Mouse (Mus musculus) heart, adult 11 months (tissue): Measurements from ENCODE around the gene Zpr1.

Experiments
- DNase-seq: peaks from one replicate; pipeline ENCODE4 v3.0.0; 2022

The Zpr1 gene

DNA sequence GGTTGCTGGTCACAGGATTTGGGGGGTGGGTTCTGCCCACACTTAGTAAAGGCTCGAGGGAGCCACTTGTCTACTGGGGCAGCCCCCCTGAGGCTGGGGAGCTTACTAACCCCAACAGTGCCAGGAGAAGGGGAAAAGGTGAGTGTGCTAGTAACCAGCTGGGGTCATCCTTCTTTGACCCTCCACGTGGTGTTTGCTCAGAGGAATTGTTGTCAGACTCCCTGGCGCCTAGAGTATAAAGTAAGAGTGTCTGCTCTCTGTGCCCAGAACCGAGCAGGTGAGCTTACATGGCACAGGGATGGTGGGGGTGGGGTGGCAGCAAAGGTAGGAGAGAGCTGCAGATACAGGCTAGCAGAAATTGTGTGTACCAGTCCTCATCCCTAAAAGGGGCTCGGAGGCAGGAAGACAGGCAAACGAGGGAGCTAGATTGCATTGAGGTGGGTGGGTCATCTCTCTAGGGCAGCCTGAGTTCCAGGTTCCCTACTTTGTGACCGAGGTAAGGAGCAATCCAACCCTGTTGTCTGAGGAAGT, 4.5 kb upstream of the Zpr1 start, which contains the start of gene Apoa5:
Gene Apoa5 (plus strand): TSS at position 291 of the 531 bp plus-strand sequence.
- no peak for DNase-seq

DNA sequence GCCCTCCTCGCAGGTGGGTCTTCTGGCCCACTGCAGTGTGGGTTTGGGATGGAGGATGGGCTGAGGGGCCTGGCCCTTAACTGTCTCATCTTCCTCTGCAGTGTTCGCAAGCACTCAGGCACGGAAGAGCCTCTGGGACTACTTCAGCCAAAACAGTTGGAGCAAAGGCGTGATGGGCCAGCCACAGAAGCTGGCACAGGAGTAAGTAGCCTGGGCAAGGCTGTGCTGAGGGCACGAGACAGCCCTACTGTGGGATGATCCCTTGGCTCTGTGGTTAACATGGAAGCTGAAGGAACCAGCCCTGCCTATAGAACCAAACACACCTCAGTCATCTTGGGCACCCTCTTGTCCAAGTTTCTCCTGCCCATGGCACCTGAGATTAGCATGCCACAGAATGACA, 3.7 kb upstream of the Zpr1 start:
- no peak for DNase-seq

DNA sequence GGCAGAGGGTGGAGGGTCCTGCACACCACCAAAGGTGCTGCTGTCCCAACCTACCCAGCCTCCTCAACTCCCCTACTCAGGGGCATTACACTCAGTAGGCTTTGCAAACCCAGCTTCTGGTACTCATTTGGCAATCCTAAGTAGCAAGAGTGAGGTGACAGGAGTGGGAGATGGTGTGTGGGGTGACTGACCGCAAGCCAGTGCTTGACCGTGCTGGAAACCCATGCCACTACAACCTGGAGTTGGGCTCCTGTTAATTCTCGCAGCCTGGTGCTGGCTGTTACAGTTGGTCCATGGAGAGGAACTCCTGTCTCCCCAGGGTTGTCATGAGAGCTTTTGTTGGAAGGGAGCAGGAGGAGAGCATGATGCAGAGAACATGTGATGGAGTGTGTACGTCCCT, 2.1 kb upstream of the Zpr1 start:
- DNase-seq = no peak

DNA sequence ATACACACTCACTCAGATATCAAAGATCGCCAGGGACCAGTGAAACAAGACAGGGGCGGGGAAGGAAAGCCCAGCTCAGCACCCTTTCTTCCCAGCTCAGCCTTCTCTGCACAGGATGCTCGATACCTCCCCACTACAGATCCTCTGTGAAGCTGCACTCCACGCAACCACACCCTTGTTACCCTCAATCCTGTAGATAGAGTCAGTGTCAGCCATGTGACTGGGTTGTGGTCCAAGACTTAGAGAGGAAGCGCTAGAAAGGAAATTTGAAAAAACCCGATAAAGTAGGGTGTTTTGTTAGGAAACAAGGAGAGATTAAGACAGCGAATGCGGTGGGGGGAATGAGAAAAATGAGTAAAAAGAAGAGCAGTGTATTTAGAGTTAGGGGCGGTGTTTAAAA, 794 bp upstream of the Zpr1 start:
- DNase-seq = no peak

DNA sequence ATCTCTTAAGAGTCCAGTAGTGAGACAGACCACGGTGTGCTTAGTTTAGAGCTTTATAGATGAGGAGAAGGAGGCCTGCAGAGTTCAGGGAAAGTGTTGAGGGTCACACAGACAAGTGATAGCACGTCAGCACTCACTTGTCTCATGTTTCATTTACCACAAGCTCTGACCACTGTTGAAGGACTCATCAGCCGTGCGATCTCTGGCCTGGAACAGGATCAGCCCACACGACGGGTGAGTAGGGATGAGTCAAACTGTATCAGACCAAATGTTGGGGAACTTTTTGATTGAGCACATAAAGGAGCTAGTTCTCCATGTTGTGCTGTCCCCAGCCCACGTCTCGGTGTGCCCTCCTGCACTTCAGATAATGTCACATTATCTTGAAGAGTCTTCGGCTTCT, 1.6 kb downstream of the Zpr1 start:
- DNase-seq = no peak

DNA sequence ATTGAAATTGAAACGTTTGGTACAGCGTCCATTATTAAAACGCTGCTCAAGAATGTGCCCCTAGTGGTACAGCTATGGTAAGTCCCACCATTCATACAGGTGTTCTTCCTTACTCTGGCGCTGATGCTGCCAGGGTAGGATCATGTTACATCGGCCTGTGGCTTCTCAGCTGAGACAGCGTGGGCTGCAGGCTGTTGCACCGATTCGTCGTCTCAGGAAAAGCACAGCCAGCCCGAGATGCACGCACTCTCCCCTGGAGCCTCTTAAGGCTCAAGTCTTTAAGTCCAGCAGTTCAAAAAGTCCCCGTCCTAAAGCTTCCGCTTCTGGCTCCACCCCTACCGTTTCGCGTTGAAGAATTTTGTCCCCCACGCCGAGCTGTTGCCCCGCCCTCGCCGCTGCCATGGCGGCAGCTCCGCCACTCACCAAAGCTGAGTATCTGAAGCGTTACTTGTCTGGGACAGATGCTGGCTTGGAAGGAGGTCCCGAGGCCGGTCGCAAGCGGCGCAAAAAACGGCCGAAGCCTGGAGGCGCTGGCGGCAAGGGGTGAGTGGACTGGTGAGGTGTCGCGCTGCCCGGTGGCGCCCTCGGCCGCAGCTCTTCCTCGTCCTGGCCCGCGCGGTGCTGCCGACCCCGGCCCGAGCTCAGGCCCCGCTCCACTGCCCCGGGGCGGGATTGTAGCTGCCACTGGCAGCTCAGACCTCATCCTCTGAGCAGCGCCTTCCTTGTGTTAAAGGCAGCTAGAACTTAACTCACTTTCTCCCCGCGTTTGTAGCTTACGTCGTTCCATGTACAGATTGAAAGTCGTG, 10.0 kb downstream of the Zpr1 start, which contains the start of gene Bud13:
Gene Bud13 (plus strand): TSS at position 378 of the 806 bp plus-strand sequence.
- peak; percentile 99 for DNase-seq

DNA sequence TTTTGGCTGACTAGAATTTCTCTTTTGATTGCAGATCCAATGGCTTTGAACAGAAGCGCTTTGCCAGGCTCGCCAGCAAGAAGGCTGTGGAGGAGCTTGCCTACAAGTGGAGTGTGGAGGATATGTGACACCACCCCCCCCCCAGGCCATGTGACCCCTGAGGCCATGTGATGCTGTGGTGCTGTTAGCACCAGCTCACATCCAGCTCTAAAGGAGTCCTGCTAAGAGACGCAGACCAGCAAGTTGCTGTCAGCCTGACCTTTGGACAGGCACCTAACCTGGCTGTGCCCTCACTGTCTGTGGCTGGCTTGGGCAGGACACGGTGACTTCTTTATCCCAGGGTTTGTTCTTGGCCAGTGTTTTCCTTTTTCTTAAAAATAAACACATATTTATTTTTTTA, 25.5 kb downstream of the Zpr1 start:
- DNase-seq = no peak

DNA sequence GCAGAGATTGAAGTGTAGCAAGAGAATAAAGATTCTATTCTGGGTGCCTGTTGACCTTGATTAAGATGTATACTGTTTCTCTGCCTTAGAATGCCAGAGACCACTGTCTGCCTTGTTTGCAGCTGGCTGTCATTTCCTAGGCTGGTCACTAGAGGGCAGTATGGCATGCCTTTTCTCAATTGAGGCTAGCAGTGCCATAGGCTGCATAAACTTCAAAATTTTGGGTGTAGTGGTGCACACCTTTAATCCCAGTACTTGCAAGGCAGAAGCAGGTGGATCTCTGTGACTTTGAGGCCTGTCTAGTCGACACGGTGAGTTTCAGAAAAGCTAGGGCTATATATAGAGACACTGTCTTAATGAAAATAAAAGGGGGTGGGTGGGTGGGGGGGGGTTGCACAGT, 29.3 kb downstream of the Zpr1 start:
- DNase-seq = peak; percentile 87

DNA sequence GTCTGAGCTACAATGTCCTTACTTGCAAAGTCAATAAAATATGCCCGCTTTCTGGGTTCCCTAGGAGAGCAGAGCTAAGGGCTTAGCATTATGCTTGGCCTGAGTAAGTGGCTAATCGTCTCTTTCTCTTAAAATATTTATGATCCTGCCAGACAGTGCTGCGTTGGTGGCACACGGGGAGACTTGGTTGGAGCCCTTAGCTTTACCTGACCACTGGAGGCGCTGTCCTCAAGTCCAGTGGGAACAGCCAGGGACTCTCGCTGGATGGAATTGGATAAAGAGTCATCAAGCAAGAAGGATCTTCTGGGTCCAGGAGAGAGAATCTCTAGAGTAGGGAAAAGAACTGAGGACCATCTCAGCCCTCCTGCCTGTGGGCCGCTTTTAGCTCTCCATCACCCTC, 36.3 kb downstream of the Zpr1 start:
- DNase-seq = no peak

DNA sequence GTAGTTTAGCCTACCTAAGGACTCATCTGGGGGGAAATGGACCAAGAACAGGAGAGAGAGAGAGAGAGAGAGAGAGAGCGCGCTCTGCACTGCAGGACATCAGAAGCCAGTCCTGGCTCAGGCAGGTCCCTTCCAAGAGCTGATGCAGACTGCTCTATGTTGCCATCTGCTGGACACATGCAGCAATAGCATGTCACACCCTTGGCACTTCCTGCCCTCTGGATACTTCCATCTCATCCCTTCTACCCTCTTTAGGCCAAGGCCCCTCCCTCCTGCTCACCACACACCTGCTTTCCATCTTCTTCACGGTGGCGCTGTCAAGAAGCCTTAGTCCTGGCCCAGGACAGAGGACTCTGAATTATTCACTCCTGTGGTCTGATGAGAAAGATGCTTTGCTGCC, 41.6 kb downstream of the Zpr1 start:
- DNase-seq = peak; percentile 90

DNA sequence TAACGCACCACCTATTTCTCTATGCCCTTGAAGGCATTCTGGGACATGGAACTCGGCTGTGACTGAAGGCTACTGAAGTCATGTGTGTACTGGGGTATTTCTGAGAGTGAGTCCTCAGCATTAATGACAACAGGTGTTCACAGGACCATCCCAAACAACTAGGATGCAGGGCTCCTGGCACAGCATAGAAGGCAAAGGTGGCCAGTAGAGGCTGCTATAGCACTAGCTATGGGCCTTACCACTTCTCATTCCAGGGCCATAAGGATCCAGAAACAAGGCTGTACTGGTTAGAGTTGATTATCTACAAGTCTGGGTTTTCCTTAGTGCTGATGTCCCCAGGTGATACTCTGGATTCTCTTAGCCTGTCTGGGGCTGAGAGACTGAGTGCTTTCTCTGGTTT, 42.1 kb downstream of the Zpr1 start:
- no peak for DNase-seq

DNA sequence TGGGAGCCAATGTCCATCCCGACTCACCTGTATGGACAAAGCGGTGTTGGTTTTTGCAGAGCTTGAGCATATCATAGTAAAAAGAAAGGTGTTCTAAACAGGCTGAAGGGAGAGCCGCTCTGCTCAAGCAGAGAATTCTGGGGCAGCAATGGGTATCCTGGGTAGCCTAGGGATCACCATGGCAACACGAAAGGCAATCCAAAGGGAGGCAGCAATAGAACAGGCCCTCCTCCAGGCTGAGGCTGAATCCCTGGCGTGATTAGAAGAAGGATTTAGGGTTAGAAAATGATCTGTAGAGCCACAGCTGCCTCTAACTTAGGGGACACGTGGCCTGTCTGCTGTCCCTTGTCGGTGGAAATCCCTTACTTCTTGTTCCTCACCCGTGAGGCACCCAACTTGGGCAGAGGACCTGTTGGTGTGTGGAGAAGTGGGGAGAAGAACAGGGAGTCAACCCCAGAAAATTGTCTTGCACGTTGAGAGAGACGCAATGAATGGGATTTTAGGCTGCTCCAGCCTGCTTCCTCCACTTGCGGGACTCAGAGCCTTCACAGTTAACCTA, 43.0 kb downstream of the Zpr1 start:
- no peak for DNase-seq

DNA sequence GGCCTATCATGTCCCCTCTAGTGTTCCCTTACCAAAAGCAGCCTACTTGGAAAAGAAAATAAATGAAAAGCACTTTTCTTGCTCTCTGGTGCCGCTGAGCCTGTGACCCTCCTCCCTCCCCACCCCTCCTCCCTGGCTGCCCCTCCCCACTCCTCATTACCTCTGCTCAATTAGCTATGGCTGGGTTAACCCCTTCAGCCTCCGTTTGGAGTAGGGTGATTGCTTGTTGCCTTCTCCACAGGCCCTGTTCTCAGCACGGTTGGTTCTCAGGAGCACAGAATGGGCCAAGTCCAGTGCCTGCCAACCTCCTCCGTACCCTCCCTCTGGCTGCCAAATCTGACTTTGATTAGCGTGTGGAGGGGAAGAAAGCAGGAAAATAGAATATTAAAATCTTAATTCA, 43.5 kb downstream of the Zpr1 start:
- no peak for DNase-seq

DNA sequence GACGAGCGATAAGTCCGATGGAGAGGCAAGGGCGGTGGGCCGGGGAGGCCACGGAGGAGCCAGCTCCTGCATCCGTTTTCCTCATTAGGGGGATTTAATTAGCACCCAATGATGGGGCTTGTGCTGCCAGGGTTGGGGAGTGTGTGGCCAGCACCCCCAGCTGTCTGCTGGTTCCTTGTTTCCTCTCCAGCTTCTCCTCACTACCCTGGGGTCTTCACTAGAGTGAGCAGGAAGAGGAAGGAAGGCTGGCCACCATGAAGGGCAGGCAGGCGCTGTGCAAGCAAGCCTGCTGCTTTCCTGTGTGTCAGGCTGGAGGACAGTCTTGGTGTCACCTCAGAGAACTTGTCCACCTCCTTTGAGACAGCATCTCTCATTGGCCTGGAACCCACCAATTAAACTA, 44.0 kb downstream of the Zpr1 start:
- no peak for DNase-seq

DNA sequence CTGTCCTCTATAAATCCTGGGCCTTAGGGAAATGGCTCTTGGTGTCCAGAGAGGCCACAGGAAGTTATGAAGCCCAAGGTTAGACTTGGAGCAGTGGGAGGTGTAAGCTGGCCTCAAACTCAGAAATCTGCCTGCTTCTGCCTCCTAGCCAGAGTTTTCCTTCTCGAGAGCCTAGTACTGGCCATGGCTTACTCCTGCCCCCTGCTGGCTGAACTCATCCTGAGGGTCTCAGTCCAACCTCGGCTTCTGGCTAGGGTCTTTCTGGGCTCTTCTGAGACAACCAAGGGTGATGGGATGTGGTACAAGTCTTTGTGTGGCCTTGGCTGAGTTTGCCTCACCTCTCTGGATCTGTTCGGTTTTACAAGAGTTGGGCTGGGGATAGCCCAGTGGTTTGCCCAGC, 45.1 kb downstream of the Zpr1 start:
- no peak for DNase-seq

DNA sequence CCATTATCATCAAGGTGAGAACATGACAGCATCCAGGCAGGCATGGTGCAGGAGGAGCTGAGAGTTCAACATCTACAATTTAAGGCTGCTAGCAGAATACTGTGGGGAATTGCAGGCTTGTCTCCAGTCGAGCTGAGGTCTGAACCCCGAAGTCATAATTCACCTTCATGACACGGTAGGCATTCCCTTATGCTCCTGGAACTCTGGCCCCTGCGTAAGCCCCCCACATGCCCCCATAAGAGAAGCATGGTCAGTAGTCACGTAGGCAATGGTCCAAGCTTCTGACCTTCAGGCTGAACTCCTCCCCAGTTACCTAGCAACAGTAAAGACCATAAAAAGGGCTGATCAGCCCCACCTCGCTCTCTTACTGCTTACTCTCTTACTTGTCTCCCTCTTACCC, 47.0 kb downstream of the Zpr1 start, which contains the start of gene 4931429L15Rik:
Gene 4931429L15Rik (minus strand): TSS at position 101 of the 400 bp plus-strand sequence.
- peak; percentile 83 for DNase-seq

DNA sequence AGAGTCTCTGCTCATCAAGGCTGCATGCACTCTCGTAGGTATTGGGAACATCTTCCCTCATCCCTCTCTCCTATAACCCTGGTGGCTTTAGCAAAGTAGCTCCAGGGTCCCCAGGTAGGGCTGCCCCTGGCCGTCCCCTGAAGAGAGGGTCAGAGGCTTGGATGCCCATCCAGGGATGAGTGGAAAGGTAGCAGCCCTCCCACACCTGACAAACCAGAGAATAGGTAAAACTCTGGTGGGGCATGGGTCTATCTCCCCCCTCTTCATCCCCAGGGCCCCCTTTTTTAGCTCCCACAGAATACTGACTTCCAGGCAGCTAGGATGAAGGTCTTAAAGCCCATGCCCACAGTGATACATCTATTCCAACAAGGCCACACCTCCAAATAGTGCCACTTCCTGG, 47.6 kb downstream of the Zpr1 start:
- DNase-seq = peak; percentile 75

DNA sequence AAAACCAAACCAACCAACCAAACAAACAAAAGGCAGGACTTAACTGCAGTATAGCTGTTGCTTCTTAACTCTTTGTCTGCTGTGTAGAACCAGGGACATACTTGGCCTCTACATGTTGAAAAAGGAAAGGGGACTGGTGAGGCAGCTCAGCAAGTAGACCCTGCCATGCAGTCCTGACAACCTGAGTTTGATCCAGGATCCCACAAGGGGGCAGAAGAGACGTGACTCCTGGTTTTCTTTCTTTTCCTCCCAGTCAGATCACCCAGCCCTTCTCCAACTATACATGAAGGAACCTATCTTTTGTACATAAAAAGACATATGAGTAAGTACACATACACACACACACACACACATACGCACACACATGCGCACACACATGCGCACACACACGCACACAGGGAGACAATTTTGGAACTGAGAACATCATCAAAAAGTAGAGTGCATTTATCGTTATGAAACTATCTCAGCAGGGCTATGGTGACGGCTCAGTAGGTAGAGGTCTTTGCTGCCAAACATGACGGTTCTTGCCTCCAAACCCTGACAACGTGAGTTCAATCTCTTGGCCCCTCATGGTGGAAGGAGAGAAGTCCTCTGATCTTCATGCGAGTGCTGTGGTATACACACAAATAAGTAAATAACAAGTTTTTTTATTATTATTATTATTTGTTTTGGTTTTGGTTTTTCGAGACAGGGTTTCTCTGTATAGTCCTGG, 54.0 kb downstream of the Zpr1 start:
- DNase-seq = peak; percentile 57

DNA sequence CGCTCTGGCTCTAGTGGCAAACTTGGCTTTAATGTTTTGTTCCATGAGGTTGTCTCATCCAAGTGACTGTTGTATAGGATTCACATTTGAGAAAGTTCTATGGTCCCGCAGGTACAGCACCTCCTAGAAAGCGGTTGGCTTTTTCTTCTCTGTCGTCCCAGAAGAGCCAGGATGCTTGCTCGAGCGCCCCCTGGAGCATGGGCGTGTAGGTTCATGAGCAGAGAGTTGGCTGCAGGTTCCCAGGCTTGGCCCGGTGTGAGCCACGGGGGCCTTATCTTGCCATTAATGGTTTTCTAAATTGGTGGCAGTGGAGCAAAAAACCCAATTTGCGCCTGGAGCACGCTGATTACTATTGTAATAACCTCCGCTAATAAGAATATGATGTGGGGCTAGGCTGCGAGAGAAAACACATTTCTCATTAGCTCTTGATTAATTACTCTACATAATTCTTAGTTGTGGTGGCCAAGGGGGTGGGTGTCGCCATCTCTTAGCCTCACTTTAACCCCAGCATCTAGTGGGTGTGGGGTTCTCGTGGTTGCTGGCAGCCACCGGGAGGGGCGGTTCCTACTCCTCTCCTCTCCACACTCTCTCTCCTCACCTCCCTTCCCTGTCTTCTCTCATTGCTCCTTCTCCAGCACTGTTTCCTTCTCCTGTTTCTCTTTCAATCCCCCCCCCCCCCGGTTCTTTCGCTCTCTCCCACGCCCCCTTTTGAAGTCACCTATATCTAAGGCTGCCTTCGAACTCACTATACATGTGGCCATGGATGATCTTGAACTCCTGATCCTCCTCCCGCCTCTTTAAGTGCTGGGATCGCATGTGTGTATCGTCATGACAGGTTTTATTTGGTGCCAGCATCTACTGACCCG, 55.1 kb downstream of the Zpr1 start:
- DNase-seq = peak; percentile 70

DNA sequence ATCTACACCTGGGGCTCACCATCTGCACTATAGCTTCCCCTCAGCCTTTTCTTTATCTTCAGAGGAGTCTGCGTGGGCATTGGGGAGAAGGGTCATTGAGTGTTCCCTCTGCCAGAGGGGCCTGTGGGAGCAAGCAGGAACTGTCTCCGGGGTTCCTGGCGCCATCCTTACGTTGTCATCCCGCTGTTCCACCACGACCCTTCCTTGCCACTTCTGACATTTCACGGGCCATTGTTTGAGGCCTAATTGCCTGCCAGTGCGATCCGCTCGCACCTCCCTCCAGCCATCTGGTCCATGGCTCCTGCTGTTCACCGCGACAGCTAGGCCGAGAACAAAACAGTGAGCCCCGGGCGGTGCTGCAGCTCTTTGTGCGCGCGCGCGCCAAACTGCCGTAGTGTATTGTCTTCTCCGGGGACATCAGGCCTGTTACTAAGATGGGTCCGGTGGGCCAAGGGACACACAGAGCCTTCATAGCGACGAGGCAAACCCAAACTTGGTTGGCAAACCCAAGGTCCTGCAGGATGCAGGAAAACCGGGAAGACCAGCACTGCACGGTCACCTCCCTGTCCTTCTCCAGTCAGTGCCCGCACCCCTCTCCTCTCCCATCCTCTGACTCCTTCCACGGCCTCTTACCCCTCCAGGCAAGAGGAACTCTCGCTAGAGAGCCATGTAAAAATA, 55.8 kb downstream of the Zpr1 start:
- DNase-seq = peak; percentile 89

DNA sequence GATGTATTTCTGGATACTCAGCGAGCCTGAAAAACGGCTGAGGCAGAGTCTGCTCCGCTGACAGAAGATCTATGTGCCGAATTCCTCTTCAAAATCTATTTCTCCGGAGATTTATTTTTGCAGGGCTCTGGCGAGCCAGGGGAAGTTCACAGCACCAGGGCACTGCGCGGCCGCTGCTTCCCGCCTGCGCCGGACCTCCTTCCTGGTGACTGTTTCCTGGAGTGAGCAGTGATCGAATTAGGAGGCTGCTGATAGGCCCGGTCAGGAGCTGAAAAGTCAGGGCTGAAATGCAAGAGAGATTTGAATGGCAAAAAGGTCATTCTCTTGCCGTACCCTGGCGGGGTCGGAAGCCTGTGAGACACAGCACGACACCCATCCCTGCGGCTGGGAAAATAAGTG, 56.4 kb downstream of the Zpr1 start:
- DNase-seq = peak; percentile 93
